Mouse (Mus musculus): ENCODE results near the gene Btk. TPM values are rescaled to one million over a fixed set of nuclear protein-coding genes. Genes with fewer than 3 reads are reported as not detected.
A peak's percentile ranks its signal among the peaks of the same experiment; 100 is the strongest.

Gene Btk
- polyA plus RNA-seq, 1 experiment = 0.51 TPM

GRCm38 (mm10) chrX:134566536-134567222, 16.7 kb downstream of the Btk start:
- Histone ChIP-seq H3K27ac (ENCODE audit: insufficient read depth, low read length) (no peak overlapping the region), H3K27me3 (ENCODE audit: control insufficient read depth, insufficient read depth, low read length) (no peaks in the 10 kb centered on the region), H3K4me3 (replicated peaks; ENCODE audit: insufficient read depth, low read depth, low read length) (no peak overlapping the region), H3K4me1 (ENCODE audit: control insufficient read depth, insufficient read depth, low read length) (no peaks in the 10 kb centered on the region)
- DNase-seq = no peak
- WGBS = 84% methylated on average over 8 of the region's 8 CpGs
- TF ChIP-seq CTCF (IDR thresholded peaks at IDR 0.05; ENCODE audit: borderline replicate concordance, insufficient read depth, low read depth, low read length) (no peak), POLR2A (IDR thresholded peaks at IDR 0.05; ENCODE audit: borderline replicate concordance, insufficient read depth, low read length) (no peak)

GRCm38 (mm10) chrX:134564326-134564725, 19.0 kb downstream of the Btk start:
- TF ChIP-seq POLR2A (IDR thresholded peaks at IDR 0.05; ENCODE audit: borderline replicate concordance, insufficient read depth, low read length) = no peak
- no peak for TF ChIP-seq CTCF (IDR thresholded peaks at IDR 0.05; ENCODE audit: borderline replicate concordance, insufficient read depth, low read depth, low read length)
- H3K27me3 ChIP-seq (ENCODE audit: control insufficient read depth, insufficient read depth, low read length) = no peaks in the 10 kb centered on the region
- WGBS = 83% methylated on average over 4 of the region's 4 CpGs

GRCm38 (mm10) chrX:134554425-134554824, 28.9 kb downstream of the Btk start:
- WGBS = 81% methylated on average over 6 of the region's 6 CpGs
- Histone ChIP-seq H3K4me3 (replicated peaks; ENCODE audit: insufficient read depth, low read depth, low read length) (no peak overlapping the region), H3K27me3 (ENCODE audit: control insufficient read depth, insufficient read depth, low read length) (no peaks in the 10 kb centered on the region), H3K27ac (ENCODE audit: insufficient read depth, low read length) (no peak overlapping the region), H3K4me1 (ENCODE audit: control insufficient read depth, insufficient read depth, low read length) (no peaks in the 10 kb centered on the region)
- DNase-seq = no peak
- TF ChIP-seq CTCF (IDR thresholded peaks at IDR 0.05; ENCODE audit: borderline replicate concordance, insufficient read depth, low read depth, low read length) = no peak
- TF ChIP-seq POLR2A (IDR thresholded peaks at IDR 0.05; ENCODE audit: borderline replicate concordance, insufficient read depth, low read length) = no peak

More at GRCm38 (mm10) chrX:134564326-134564725, 19.0 kb downstream of the Btk start:
- H3K27ac ChIP-seq (ENCODE audit: insufficient read depth, low read length) = no peak overlapping the region
- H3K4me3 ChIP-seq (replicated peaks; ENCODE audit: insufficient read depth, low read depth, low read length) = no peak overlapping the region
- no peak for DNase-seq
- H3K4me1 ChIP-seq (ENCODE audit: control insufficient read depth, insufficient read depth, low read length) = no peaks in the 10 kb centered on the region

GRCm38 (mm10) chrX:134553326-134553725, 30.0 kb downstream of the Btk start:
- DNase-seq = no peak
- Histone ChIP-seq H3K4me1 (ENCODE audit: control insufficient read depth, insufficient read depth, low read length) (no peaks in the 10 kb centered on the region), H3K27ac (ENCODE audit: insufficient read depth, low read length) (no peak overlapping the region), H3K4me3 (replicated peaks; ENCODE audit: insufficient read depth, low read depth, low read length) (no peak overlapping the region), H3K27me3 (ENCODE audit: control insufficient read depth, insufficient read depth, low read length) (no peaks in the 10 kb centered on the region)
- no peak for TF ChIP-seq CTCF (IDR thresholded peaks at IDR 0.05; ENCODE audit: borderline replicate concordance, insufficient read depth, low read depth, low read length)
- TF ChIP-seq POLR2A (IDR thresholded peaks at IDR 0.05; ENCODE audit: borderline replicate concordance, insufficient read depth, low read length) = no peak
- WGBS = 89% methylated on average over 4 of the region's 4 CpGs

GRCm38 (mm10) chrX:134550903-134551302, 32.5 kb downstream of the Btk start:
- Histone ChIP-seq H3K27me3 (ENCODE audit: control insufficient read depth, insufficient read depth, low read length) (no peaks in the 10 kb centered on the region), H3K4me3 (replicated peaks; ENCODE audit: insufficient read depth, low read depth, low read length) (no peak overlapping the region), H3K27ac (ENCODE audit: insufficient read depth, low read length) (no peak overlapping the region), H3K4me1 (ENCODE audit: control insufficient read depth, insufficient read depth, low read length) (no peaks in the 10 kb centered on the region)
- DNase-seq = peak; percentile 12 to 35
- no peak for TF ChIP-seq POLR2A (IDR thresholded peaks at IDR 0.05; ENCODE audit: borderline replicate concordance, insufficient read depth, low read length)
- TF ChIP-seq CTCF (IDR thresholded peaks at IDR 0.05; ENCODE audit: borderline replicate concordance, insufficient read depth, low read depth, low read length) = 0 out of 2 replicates have a peak, but pooled peaks have one; percentile 7
- 12% methylated on average over 5 of the region's 5 CpGs for WGBS

GRCm38 (mm10) chrX:134547330-134547729, 36.0 kb downstream of the Btk start:
- no peaks in the 10 kb centered on the region for H3K4me1 ChIP-seq (ENCODE audit: control insufficient read depth, insufficient read depth, low read length)
- no peak for TF ChIP-seq CTCF (IDR thresholded peaks at IDR 0.05; ENCODE audit: borderline replicate concordance, insufficient read depth, low read depth, low read length)
- TF ChIP-seq POLR2A (IDR thresholded peaks at IDR 0.05; ENCODE audit: borderline replicate concordance, insufficient read depth, low read length) = no peak
- WGBS = 85% methylated on average over 4 of the region's 4 CpGs
- DNase-seq = no peak
- H3K4me3 ChIP-seq (replicated peaks; ENCODE audit: insufficient read depth, low read depth, low read length) = no peak overlapping the region
- no peaks in the 10 kb centered on the region for H3K27me3 ChIP-seq (ENCODE audit: control insufficient read depth, insufficient read depth, low read length)
- no peak overlapping the region for H3K27ac ChIP-seq (ENCODE audit: insufficient read depth, low read length)

GRCm38 (mm10) chrX:134541955-134542308, 41.4 kb downstream of the Btk start:
- H3K4me1 ChIP-seq (ENCODE audit: control insufficient read depth, insufficient read depth, low read length) = no peaks in the 10 kb centered on the region
- no peak for DNase-seq
- TF ChIP-seq POLR2A (IDR thresholded peaks at IDR 0.05; ENCODE audit: borderline replicate concordance, insufficient read depth, low read length) (no peak), CTCF (IDR thresholded peaks at IDR 0.05; ENCODE audit: borderline replicate concordance, insufficient read depth, low read depth, low read length) (no peak)
- no peaks in the 10 kb centered on the region for H3K27me3 ChIP-seq (ENCODE audit: control insufficient read depth, insufficient read depth, low read length)
- 19% methylated on average over 6 of the region's 6 CpGs for WGBS
- no peak overlapping the region for H3K27ac ChIP-seq (ENCODE audit: insufficient read depth, low read length)
- peak overlapping the region; percentile 91 for H3K4me3 ChIP-seq (replicated peaks; ENCODE audit: insufficient read depth, low read depth, low read length)
